Comparison of ENCODE assay signal across 18 mouse cellular contexts in the genomic region with DNA sequence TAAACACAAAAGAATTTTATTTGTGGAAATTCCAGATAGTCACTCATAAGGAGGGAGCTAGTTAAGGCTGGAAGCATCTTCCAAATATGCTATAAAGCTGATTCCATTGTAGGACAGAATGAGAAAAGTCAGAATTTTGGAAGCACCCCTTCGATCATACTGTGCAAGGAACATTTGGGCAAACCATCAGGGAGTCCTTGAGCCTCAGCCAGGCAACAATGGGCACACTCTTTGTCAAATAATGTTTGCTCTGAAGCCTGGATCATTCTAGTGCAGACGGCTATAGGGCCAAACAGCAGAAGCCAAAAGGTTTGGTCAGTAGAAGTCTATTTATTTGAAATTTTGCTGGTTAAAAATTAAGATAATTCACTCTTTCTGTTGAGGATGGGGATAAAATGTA.
A peak's percentile ranks its signal among the peaks of the same experiment; 100 is the strongest.
DNase-seq lines count a peak whose midpoint lies in the region; TF ChIP-seq lines count a peak whose summit lies in the region.
"Had no signal": no experiment of that assay in that cellular context is flagged by ENCODE, and none has a peak within 500 bp of the region (broad histone marks: within the 10 kb centered on the region; RNA-seq: fewer than 3 reads in every experiment).

No protein-coding gene starts in this region.

- H3K27ac ChIP-seq in kidney, adult 2 months (ENCODE audit: insufficient read depth, low read depth, low read length), result no peak overlapping the region
- no peak overlapping the region for H3K27ac ChIP-seq in heart, adult 2 months
- H3K27ac ChIP-seq in limb, embryonic 10.5 days, result no peak overlapping the region
- H3K27ac ChIP-seq: embryonic facial prominence, embryonic 10.5 days; forebrain, embryonic 13.5 days; heart, embryonic 15.5 days; hindbrain, embryonic 13.5 days; hindbrain, postnatal 0 days had no signal

- H3K27me3 ChIP-seq in kidney, adult 2 months (replicated peaks; ENCODE audit: control insufficient read depth, insufficient read depth, low read length), result no peaks in the 10 kb centered on the region
- H3K27me3 ChIP-seq in heart, adult 2 months (ENCODE audit: control insufficient read depth, insufficient read depth, low read length), result no peaks in the 10 kb centered on the region
- H3K27me3 ChIP-seq in limb, embryonic 10.5 days (ENCODE audit: low read depth, poor library complexity, severe bottlenecking), result no peaks in the 10 kb centered on the region
- H3K27me3 ChIP-seq: forebrain, embryonic 13.5 days; heart, embryonic 15.5 days; hindbrain, embryonic 13.5 days had no signal

- peak; percentile 96 for DNase-seq in brain, adult 2 months (ENCODE audit: low read depth, low spot score)
- DNase-seq in cerebellum, adult 18-20 months, result peak; percentile 82 to 85
- DNase-seq in cerebellum, adult 9-11 months, result peak; percentile 89
- DNase-seq in cerebellum, postnatal 36 days, result peak; percentile 73 to 81
- DNase-seq in kidney, adult 2 months, result no peak
- no peak for DNase-seq in heart, adult 2 months
- no peak for DNase-seq in limb, embryonic 10.5 days (ENCODE audit: low spot score)
- DNase-seq: adrenal gland, postnatal 14 days; forebrain, postnatal 0 days; gastrocnemius, postnatal 25 days; heart, adult 11 months; heart, postnatal 14 days; kidney, adult 11 months had no signal

- H3K36me3 ChIP-seq in kidney, adult 2 months (ENCODE audit: control insufficient read depth, insufficient read depth, low read length), result no peaks in the 10 kb centered on the region
- H3K36me3 ChIP-seq in heart, adult 2 months (ENCODE audit: control insufficient read depth, insufficient read depth, low read length), result no peaks in the 10 kb centered on the region
- H3K36me3 ChIP-seq in limb, embryonic 10.5 days, result no peaks in the 10 kb centered on the region
- H3K36me3 ChIP-seq: embryonic facial prominence, embryonic 10.5 days; heart, embryonic 15.5 days; hindbrain, embryonic 13.5 days had no signal

- no peak overlapping the region for H3K9ac ChIP-seq in heart, adult 2 months (ENCODE audit: low read depth, low read length)
- H3K9ac ChIP-seq: forebrain, embryonic 13.5 days; forebrain, postnatal 0 days; heart, embryonic 15.5 days; hindbrain, embryonic 13.5 days had no signal

- no peaks in the 10 kb centered on the region for H3K9me3 ChIP-seq in limb, embryonic 10.5 days (replicated peaks)
- H3K9me3 ChIP-seq: embryonic facial prominence, embryonic 10.5 days; forebrain, embryonic 13.5 days; heart, embryonic 15.5 days; hindbrain, embryonic 13.5 days had no signal

- no peaks in the 10 kb centered on the region for H3K79me2 ChIP-seq in heart, adult 2 months (replicated peaks; ENCODE audit: control insufficient read depth, insufficient read depth, low read length)

- no peak for TF ChIP-seq EP300 in heart, adult 2 months (IDR thresholded peaks at IDR 0.05; ENCODE audit: insufficient read depth, low read depth, low read length)

- 72% methylated on average over 2 of the region's 2 CpGs for WGBS in kidney, adult 2 months
- WGBS in heart, adult 2 months, result 63% methylated on average over 2 of the region's 2 CpGs
- WGBS in limb, embryonic 10.5 days, result 88% methylated on average over 2 of the region's 2 CpGs

- no peak for TF ChIP-seq CTCF in kidney, adult 2 months (conservative IDR thresholded peaks at IDR 0.05; ENCODE audit: insufficient read depth, insufficient read length, low read depth, low read length)
- no peak for TF ChIP-seq CTCF in heart, adult 2 months (IDR thresholded peaks at IDR 0.05)

- no peak overlapping the region for H3K4me3 ChIP-seq in kidney, adult 2 months (ENCODE audit: insufficient read depth, low read depth, low read length)
- H3K4me3 ChIP-seq in heart, adult 2 months, result no peak overlapping the region
- no peak overlapping the region for H3K4me3 ChIP-seq in limb, embryonic 10.5 days
- H3K4me3 ChIP-seq: embryonic facial prominence, embryonic 10.5 days; forebrain, embryonic 13.5 days; heart, embryonic 15.5 days; hindbrain, embryonic 13.5 days had no signal

- intact Hi-C loops in heart, adult 2 months (cut with DNase I), result no loop called here

- H3K4me1 ChIP-seq in kidney, adult 2 months (ENCODE audit: control insufficient read depth, insufficient read depth, low read length), result no peaks in the 10 kb centered on the region
- H3K4me1 ChIP-seq in heart, adult 2 months (ENCODE audit: control insufficient read depth, insufficient read depth, low read length), result no peaks in the 10 kb centered on the region
- H3K4me1 ChIP-seq in limb, embryonic 10.5 days, result no peaks in the 10 kb centered on the region
- H3K4me1 ChIP-seq: embryonic facial prominence, embryonic 10.5 days; forebrain, embryonic 13.5 days; heart, embryonic 15.5 days; hindbrain, embryonic 13.5 days had no signal

- TF ChIP-seq POLR2A in kidney, adult 2 months (IDR thresholded peaks at IDR 0.05; ENCODE audit: low read depth, low read length), result no peak
- no peak for TF ChIP-seq POLR2A in heart, adult 2 months (IDR thresholded peaks at IDR 0.05; ENCODE audit: insufficient read depth, low read depth, low read length)

Comparison
In these comparisons a context has a peak if more than half of its experiments do, and no peak if none do; other contexts are left out.
1. DNase-seq: peak in brain, adult 2 months (single experiment), cerebellum, adult 18-20 months (2 of 2), cerebellum, adult 9-11 months (single experiment) and cerebellum, postnatal 36 days (2 of 2); none in kidney, adult 2 months (single experiment), heart, adult 2 months (0 of 2) and limb, embryonic 10.5 days (single experiment).